Mouse (Mus musculus) ES-Bruce4 (cell line): Measurements from ENCODE around the gene Stk24.

Experiments used
- CTCF ChIP-seq: IDR thresholded peaks from one replicate; pipeline ENCODE4 v1.8.1; 2011; ENCODE audit warnings: low read depth, low read length
- EP300 ChIP-seq: IDR thresholded peaks from 2 replicates; pipeline ENCODE4 v1.6.1; 2011; ENCODE audit warnings: low read depth, low read length; ENCODE audit not compliant: insufficient read depth
- POLR2A ChIP-seq: IDR thresholded peaks from one replicate; pipeline ENCODE4 v1.8.1; 2011; ENCODE audit warnings: low read length; ENCODE audit not compliant: insufficient read depth

GRCm38 (mm10) chr14:121255469-121255868 lies 124.3 kb downstream of the Stk24 start:
- TF ChIP-seq POLR2A, result no peak
- no peak for TF ChIP-seq CTCF
- no peak for TF ChIP-seq EP300
